Mouse (Mus musculus): ENCODE results near the gene Chmp6. TPM values are rescaled to one million over a fixed set of nuclear protein-coding genes. Genes with fewer than 3 reads are reported as not detected.

Chmp6 gene
- total RNA-seq, 2 experiments from 2014 or later = 44.8 to 47.8 TPM

DNA sequence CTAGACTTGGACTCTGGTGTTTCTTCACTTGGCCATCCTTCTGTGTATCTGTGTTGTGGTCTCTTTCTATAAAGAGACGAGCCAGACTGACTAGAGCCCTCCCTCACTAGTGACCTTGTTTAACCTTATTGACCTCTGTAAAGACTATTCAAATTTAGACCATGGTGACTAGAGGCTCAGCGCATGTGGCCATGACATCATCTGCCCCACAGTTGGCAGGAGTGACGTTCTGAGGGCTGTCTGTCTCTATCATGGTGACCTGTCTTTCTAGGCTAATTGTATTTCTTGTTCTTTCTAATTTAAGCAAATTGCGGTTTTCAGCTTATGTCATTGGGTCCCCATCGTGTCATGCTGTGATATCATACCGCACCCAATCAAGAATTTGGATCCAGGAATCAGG, 38.1 kb downstream of the Chmp6 start:
- DNase-seq (ENCODE audit: low spot score in 2 of 2) = no peak
- intact Hi-C loops (cut with DNase I) = no loop called here

DNA sequence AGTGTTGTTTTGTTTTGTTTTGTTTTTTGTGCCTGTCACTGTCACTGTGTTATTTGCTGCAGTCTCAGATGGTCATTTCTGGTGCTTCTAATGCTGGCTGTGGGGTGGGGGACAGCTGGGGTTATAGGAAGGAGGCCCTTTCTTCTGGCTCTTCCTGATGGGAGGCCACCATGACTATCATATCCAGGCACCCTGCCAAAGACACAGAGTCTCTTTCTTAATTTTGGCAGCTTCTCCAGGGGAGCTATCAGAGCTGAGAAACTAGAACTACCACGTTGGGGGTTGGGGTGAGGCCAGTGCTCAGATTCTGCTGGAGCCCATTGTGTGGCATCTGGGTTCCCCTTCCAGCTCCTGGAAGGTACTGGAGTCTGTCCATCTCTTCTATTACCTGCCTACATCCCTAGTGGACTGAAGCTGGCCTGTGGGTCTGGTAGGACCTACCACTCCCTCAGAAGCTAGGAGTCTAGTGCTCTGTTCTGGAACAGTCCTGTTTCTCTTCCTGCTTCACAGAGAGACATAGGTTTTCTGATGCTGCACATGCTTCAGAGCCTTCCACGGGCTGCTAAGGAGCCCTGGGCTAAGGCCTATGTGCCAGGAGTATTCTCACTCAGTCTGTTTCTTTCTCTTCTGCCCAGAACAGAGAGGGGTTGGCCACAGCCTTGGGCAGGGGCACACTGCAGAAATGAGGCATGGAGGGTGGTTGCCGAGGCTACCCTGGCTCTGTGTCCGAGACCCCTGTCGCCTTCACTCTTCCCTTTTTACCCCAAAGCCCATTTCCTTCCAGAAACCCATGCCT, 39.4 kb downstream of the Chmp6 start:
- intact Hi-C loops (cut with DNase I) = no loop called here
- peak in 1 of 2 experiments; percentile 67 for DNase-seq (ENCODE audit: low spot score in 2 of 2)

DNA sequence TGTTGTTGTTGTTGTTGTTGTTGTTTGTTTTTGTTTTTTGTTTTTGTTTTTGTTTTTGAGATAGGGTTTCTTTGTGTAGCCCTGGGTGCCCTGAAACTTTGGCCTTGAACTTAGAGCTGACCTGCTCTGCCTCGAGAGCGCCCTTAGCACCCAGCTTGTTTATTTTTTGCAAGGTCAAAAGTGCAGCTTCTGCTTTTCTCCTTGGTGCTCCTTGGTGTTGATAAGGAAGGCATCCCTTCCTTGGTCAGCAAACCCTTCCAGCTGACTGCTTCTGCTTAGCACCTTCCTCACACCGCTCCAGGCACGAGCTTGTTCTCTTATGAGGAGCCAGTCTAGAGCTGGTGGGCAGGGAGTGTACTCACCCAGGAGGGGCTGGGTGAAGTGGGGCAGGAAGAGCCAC, 41.0 kb downstream of the Chmp6 start:
- intact Hi-C loops (cut with DNase I) = no loop called here
- DNase-seq (ENCODE audit: low spot score in 2 of 2) = no peak

DNA sequence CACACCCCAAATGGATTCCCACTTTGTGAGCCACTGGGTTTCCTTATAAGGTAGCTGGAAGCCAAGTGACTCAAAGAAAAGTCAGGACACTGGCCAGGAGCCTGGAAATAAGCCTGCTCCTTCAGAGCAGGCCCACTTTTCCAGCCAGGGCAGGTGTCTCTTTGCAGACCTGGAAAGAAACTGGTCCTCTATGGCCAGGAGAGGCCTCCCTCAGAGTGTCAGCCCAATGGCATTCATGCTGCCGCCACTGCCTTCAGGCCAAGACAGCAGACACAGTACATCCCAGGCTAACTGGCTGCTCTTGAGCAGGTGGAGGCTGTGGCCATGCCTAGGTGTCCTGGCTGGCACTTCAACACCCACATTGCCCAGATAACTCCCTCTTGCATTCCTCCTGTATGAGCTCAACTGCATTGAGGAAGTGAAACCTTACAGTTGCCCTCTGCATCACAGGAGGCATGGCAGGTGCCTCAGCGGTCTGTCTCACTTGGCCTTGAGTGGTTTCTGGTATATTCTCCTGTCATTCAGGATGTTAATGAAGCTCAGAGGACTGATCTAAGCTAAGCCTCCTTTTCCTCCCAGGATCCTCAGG, 41.6 kb downstream of the Chmp6 start:
- intact Hi-C loops (cut with DNase I) = no loop called here
- DNase-seq (ENCODE audit: low spot score in 2 of 2) = no peak

DNA sequence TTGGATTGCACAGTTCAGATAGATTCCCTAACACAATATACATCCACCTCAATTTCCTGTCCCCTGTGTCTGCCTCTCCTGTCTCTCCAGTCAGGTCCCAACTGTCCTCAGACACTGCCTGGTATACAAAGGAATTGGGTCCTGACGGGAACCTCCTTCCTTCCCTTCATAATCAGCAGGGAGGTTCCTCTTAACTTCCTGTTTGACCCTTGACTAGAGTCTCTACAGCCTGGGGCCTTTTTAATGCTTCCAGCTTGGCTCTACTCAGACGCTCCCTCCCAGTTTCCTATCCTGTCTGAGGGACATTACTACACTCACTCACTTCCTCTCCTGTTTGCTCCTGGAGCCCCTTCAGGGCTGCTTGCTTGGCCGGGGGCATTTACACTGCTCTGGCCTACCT, 42.2 kb downstream of the Chmp6 start:
- DNase-seq (ENCODE audit: low spot score in 2 of 2) = no peak
- intact Hi-C loops (cut with DNase I) = no loop called here

DNA sequence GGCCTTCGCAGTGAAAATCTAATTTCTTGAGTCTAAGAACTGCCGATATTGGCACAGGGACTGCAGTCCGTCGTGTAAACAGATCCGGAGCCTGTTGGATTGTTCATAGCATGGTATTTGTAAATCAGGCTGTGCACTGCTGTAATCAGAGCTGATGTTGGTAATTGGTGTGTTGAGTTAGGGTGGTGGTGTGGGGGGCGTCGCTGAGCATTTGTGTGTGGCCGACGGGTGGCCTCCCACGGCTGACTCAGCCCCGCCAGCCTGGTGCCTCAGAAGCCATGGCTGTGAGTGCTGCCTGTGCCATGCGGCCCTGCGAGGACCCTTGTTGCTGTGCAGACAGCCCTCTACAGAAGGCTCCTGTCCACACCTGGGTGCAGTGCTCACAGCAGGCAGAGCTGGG, 43.3 kb downstream of the Chmp6 start:
- no peak for DNase-seq (ENCODE audit: low spot score in 2 of 2)
- intact Hi-C loops (cut with DNase I) = no loop called here

DNA sequence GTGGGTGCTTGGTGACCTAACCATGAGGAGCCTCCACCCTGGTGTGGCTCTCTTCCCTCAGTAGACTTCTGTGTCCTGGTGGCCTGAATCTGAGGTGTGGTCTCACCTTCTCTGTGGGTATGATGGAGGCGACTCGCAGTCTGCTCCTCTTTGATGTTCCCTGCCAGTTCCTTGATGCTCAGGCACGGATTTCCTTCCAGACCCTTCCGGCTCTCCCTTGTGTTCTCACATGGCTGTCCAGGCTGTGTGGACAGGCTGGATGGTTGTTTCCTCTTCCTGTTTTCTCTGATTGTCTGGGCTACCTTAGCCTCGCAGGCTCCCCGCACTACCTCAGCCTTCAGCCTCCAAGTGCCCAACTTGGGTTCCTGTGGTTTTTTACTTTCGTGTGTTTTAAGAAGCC, 45.6 kb downstream of the Chmp6 start:
- DNase-seq (ENCODE audit: low spot score in 2 of 2) = no peak
- intact Hi-C loops (cut with DNase I) = no loop called here

DNA sequence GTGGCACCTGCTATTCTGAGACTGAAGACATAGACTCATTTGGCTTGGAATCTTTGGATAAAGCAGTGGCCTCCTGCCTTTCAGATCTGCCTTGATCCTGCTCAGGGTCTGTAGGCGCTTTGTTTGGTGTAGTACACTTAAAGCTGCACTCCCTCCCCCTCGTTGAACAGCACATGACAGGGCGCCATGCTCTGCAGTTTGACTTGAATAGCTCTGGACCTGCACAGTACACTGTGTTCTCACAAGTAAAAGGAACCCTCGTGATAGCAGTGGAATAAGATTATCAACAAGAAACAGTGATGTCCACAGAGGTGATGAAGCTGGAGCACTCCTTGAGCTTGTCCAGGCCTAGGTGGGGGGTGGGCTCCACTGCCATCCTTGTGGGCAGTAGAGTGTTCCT, 46.5 kb downstream of the Chmp6 start:
- intact Hi-C loops (cut with DNase I) = loop anchor here (2.0 kb wide), 2 partner anchors 17 to 31 kb away; partner anchors contain the start of gene Baiap2
- no peak for DNase-seq (ENCODE audit: low spot score in 2 of 2)

DNA sequence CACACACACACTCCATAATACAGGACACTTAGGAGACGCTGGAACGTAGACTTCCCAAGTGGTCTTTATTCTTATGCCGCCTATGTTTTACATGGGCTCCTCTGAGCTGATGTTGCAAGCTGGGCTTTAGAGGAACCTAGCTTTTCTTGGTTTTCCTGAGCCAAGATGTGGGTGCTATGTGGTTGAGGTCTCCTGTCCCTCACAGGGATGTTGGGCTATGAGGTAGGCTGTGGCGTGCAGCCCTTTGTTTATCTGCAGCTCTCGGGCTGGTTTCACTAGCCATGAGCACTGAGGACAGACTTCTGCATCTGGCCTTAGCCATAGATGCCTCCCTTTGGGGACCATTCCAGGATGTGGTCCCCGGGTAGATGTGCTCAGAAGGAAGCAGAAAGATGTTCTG, 47.4 kb downstream of the Chmp6 start:
- intact Hi-C loops (cut with DNase I) = loop anchor here (2.0 kb wide), 2 partner anchors 18 to 30 kb away; partner anchors contain the start of gene Baiap2
- DNase-seq (ENCODE audit: low spot score in 2 of 2) = no peak

DNA sequence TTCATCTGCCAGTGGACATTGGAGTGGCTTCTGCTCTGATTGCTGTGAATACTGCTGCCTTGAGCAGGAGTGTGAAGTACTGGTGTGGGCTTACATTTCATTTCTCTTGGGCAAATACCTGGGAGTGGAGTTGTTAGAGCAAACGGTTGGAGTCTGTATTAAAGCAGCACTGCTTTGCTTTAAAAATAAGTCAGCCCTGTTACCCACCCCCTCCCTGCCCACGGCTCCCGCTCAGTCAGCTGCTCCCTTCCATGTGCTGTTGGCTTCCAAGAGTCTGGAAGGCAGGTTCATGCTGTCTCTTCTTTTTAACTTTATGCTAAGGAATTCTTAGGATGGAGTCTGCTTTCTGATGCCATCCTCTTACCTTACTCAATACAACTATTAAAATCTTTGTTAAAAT, 48.3 kb downstream of the Chmp6 start:
- peak in 1 of 2 experiments; percentile 74 for DNase-seq (ENCODE audit: low spot score in 2 of 2)
- intact Hi-C loops (cut with DNase I) = loop anchor here (2.0 kb wide), 2 partner anchors 19 to 29 kb away; partner anchors contain the start of gene Baiap2

DNA sequence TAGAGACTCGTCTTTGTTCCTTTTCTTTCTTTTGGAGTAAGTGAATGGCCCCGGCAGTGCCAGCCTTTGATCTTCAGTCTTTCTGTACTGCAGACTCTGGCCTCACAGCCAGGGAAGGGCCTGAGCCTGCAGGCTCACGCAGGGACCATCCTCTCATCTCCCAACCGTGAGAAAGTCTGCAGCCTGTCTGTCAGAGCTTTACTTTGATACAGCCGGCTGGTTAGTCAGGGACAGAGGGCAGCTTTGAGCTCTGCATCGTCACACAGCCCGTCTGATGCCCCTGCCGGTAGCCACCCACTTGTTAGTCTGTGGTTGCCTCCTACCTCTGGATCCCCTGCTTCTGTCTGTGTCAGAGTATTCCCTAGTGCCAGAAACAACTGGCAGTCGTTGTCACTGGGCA, 51.8 kb downstream of the Chmp6 start:
- no peak for DNase-seq (ENCODE audit: low spot score in 2 of 2)
- intact Hi-C loops (cut with DNase I) = no loop called here

DNA sequence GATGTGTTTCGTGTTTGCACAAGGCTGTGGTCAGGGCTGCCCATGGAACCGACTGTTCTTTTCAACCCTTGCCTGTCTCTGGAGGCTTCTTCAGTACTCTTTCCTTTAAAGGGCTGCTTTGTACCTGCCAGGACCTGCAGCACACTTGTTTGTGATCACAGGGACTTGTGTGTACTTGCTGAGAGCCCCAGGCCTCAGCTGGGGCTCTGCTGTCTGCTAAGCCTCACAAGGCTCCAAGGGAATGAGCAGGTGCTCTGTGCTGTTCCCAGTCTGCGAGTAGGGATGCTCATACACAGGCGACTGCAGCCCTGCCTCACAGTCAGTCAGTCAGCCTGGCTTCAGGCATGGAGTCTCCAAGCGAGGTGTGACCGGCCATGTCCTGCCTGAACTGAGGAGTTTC, 53.1 kb downstream of the Chmp6 start:
- DNase-seq (ENCODE audit: low spot score in 2 of 2) = no peak
- intact Hi-C loops (cut with DNase I) = no loop called here

DNA sequence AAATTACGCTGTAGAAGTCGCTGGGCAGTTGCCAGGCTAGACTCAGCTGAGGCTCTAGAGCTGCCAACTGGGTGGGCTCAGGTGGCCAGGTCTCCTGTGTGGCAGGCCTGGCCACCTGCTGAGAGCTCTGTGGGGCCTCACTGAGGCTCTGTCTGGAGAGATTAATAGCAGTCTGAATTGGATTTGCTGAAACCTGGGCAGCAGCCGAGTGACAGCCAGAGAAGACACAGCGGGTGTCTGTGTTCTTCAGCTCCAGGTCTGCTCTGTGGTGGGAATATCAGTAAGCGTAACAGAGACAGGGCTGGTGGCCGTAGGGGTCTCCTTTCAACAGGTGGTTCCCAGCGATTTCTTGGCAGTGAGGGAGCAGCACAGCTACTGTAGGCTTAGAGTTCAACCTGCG, 54.2 kb downstream of the Chmp6 start:
- DNase-seq (ENCODE audit: low spot score in 2 of 2) = no peak
- intact Hi-C loops (cut with DNase I) = no loop called here

DNA sequence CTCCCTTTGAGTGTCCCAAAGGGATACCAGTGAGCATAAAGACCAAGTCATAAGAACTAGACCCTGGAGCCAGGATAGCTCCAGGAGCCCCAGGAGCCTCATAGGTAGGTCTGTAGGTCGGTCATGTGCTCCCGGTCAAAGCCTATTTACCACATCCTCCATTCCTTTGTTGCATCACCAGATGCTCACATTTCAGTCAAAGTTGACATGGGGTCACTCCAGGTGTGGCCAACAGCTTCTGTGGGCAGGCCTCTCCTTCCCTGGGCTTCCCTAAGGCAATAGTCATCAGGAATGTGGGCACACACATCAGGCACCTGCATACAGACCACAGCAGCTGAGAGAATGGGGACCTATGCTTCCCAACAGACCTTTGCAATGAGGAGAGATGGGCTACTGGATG, 54.7 kb downstream of the Chmp6 start:
- no peak for DNase-seq (ENCODE audit: low spot score in 2 of 2)
- intact Hi-C loops (cut with DNase I) = no loop called here

Other genes starting within 250 kb of the Chmp6 start
- 100 to 1,000 TPM; 259 to 273 TPM for gene Baiap2, start 29.3 kb downstream of the Chmp6 start, total RNA-seq (2021)
- 100 to 1,000 TPM; 189 to 195 TPM for gene Aatk, start 133.7 kb downstream of the Chmp6 start, total RNA-seq (2021)
- 10 to 100 TPM; 23.4 to 32.2 TPM for gene Cep131, start 173.4 kb downstream of the Chmp6 start, total RNA-seq (2021)
- gene Tepsin, start 185.3 kb downstream of the Chmp6 start, total RNA-seq (2021) = 10 to 100 TPM; 14.4 to 15.5 TPM
- gene Ndufaf8, start 185.5 kb downstream of the Chmp6 start, total RNA-seq (2021) = 10 to 100 TPM; 32.5 to 36.1 TPM
- gene Slc38a10, start 237.9 kb downstream of the Chmp6 start, total RNA-seq (2021) = 10 to 100 TPM; 82.9 to 88.8 TPM